Mouse (Mus musculus) left cerebral cortex, postnatal 36 days (tissue): Measurements from ENCODE around the gene Katnb1. TPM values are rescaled to one million over a fixed set of nuclear protein-coding genes. Genes with fewer than 3 reads are reported as not detected.
A peak's percentile ranks its signal among the peaks of the same experiment; 100 is the strongest.

Experiments used
- DNase-seq, 2 experiments: peaks; one replicate each; pipeline ENCODE4 v3.0.0; 2021 to 2022; ENCODE audit warnings: low spot score in 2 of 2, mixed read lengths in 1 of 2
- intact Hi-C: fragments of 180-260 bp; cut with DNase I; formaldehyde crosslinking; loops from one replicate; pipeline ENCODE4 v1.15.1; 2025
- total RNA-seq, 2 experiments: library from RNA; stranded (reverse); gene quantifications; 2 replicates each; pipeline ENCODE4 v1.2.3; 2021

Gene Katnb1
- 10 to 100 TPM; 42.0 to 46.7 TPM for total RNA-seq

DNA sequence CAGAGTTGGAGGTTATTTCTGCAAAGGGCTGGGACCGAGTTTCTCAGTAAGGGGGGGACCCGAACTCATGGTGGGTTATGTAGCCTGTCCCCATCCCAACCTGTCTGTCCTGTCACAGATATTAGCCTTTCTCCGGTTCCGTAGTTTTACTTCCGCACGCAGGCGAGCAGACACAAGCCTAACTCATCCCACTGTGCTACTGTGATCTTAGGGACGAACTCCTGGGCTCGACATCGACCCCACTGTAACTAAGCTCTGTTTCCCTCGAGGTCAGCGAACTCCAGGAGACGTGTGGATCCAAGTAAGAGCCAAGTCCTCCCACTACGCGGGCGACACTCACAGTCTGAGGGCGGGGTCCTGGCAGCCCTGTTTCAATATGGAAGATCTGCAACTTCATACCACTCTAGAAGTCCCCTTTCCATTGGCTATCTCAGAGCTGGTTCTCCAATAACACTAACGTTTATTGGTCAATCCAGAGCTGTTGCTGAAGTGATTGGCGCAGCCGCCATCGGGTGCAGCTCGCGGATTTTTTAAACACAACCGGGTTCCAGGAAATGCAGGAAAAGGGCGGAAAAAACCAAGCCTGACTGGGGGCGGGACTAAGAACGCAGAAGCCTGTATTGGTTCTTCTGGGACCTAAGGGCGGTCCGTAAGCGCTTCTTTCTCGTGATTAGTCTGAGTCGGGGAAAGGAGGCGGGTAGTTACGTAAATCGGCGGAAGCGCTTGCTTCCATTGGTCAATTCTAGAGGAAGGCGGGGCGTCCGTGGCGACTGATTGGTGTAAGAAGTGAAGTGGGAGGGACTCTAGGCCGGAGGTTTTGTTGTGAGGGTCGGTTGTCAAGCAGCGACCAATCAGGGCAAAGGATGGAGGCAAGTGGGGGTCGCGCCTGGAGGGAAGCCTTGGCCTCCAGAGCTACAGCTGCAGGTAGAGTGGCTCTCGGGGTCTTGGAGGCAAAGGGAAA lies at the start of gene Katnb1:
Katnb1 (plus strand) TSS at position 806 of the 961 bp plus-strand sequence.
- intact Hi-C loops: no loop called here
- peak; percentile 97 to 98 for DNase-seq

DNA sequence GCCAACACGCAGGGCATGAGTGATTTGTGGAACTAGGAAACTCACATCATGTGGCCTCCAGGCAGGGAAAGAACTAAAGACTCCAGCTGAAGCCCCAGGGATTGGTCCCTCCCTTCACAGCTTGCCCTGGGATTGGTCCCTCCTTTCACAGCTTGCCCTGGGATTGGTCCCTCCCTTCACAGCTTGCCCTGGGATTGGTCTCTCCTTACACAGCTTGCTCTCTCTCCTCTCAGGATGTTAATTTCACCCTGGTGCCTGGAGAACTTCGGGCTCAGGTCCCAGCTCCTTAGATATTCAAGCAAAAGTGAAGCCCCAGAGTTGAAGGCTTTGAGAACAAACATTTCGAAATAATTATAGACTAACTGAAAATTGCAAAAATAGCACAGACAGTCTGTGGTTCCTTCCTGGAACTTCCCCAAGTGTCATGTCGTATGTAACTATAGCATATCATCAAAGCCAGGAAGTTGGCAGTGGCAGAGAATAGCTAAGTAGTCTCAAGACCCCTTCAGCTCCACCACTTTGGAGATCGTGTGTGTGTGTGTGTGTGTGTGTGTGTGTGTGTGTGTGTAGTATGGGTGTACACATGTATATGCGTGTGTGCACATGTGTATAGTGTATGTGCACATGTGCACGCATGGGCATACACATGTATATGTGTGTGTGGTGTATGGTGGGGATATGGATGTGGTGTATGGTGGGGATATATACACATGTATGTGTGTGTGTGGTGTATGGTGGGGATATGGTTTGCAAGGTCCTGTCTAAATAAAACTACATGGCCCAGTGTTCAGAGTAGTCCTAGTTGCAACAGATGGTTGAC lies 43.7 kb upstream of the Katnb1 start:
- DNase-seq: peak; percentile 8 to 40
- intact Hi-C loops: no loop called here

DNA sequence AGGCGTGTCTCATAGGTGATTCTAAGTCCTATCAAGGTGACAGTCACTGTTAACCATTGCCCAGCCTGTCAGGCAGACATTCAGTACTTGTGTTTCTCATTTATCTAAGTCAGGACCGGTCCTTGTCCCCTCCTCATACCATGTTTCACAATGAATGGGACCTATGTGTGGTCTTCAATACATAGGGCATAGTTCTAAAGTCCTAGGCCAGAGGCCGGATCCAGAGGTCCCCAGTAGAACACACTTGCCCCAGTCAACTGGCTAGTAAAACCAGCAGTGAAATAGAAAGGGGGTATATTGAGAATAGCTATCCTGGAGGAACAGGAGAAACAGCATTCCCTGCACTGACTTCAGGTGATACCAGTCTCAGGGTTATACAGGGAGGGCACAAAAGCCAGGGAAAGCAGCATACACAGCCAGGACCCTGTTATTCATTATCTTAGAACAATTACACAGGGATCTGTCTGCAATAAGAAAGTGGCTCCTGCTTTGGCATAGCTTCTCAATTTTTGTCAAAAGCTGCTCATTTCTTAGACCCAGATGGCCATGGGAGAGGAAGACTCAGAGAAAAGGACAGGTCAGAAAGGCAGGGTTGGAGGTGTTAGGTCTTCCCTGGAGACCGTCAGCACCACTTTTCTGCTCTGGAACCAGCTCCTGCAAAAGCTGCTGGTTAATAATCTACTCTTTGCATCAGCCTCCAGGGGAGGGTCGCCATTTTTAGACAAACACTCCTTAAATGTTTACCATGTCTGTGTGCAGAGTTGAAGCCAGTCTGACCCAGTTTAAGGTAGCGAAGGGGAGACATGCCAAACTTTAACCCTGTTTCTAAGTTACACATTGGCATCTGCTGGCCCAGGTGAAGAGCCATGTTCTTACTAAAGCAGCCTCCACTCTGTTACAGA lies 38.9 kb upstream of the Katnb1 start:
- intact Hi-C loops: no loop called here
- no peak for DNase-seq

DNA sequence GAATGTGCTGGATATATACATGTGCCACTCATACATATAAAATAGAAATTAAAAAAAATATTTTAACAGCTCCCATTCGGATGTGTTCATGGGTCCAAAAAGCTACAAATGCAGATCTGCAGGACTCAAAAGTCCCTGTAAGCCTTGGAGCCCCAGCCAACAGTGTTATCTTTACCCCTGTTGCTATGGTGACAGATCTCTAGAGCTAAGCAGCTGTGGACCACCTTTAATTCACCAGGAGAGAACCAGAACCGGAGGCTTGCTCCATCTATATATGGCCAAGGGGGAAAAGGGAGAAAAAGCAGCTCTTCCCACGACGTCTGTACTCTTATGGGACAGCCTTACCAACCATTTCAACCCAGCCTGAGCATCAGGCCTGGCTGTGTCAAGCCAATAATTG lies 36.2 kb upstream of the Katnb1 start:
- intact Hi-C loops: no loop called here
- no peak for DNase-seq

DNA sequence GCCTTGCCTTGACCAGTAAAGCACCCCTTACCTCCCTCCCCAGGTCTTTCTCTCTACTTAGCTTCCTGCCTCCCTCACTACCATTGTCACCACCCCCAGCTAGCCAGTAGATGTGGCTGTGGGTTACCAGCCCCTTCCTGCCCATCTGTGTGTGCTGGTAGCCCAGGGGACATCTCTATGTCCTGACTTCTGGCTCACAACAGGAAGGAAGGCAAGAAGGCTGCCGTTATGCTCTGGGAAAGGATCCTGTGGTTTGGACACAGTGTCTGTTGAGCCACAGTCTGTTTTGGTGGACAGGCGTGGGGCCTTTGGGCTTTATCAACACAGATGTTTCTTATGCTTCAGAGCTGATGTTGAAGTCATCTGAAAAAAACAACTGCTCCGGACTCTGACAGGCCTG lies 34.0 kb upstream of the Katnb1 start:
- intact Hi-C loops: no loop called here
- no peak for DNase-seq

DNA sequence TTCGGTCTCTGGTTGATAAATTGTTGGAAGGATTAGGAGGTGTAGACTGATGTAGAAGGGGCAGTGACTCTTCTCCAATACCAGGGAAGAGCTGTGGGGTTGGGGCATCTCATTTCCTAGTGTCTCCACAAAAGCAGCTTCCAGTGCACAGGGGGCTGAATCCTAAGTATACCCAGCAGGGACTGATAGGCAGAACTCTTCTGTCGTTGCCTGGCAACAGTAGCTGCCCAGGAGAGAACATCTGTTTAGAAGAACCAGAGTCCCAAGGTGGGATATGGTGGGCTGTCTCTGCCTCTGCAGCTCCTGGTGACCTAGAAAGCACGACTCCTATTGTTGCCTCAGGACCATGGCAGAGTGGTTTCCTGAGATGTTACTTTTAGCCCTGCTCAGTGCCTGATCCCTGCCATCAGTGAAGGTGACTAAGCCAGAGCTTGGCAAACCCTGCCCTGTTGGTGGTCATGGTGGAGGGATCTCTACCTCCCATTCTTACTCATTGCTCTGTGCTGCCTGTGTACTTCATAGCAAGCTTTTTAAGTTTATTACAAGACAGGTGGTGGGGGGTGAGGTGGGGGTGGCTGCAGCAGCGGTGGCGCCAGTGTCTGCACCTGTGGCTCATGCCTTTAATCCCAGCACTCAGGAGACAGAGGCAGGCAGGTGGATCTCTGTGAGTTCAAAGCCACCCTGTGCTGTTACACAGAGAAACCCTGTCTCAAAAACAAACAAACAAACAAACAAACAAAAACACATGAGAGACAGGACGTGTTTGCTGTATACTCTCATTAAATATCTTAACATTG lies 32.9 kb upstream of the Katnb1 start:
- DNase-seq: no peak
- intact Hi-C loops: no loop called here

DNA sequence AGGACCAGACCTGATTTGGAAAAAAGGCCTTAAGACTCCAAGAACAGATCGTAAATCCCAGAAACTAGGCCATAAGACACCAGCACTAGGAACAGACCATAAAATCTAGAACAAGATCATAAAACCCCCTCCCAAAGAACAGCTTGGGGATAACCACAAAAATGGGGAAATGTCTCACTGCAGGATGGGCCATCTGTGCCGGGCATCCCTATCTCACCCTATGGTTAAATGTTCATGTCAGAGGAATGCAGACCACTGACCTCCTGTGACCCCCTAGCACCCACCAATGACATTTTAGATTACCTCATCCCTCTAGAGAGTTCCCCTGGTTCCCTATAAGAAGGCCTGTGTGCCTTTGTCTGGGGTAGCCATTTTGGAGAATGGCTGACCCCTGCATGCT lies 31.4 kb upstream of the Katnb1 start:
- no peak for DNase-seq
- intact Hi-C loops: no loop called here

DNA sequence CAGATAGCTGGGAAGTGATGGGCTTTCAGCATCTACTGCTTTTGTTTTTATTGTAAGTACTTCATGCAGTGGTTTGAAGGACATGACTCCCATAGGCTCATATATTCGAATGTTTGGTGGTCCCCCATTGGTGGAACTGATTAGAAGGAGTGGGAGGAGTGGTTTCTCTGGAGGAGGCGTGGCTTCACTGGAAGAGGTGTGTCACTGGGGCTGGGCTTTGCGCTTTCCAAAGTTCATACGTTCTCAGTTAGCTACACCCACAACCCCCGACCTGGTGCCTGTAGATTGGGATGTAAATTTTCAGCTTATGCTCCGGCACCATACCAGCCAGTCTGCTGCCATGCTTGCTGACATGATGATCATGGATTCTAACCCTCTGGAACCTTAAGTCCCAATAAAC lies 26.5 kb upstream of the Katnb1 start:
- DNase-seq: no peak
- intact Hi-C loops: no loop called here

DNA sequence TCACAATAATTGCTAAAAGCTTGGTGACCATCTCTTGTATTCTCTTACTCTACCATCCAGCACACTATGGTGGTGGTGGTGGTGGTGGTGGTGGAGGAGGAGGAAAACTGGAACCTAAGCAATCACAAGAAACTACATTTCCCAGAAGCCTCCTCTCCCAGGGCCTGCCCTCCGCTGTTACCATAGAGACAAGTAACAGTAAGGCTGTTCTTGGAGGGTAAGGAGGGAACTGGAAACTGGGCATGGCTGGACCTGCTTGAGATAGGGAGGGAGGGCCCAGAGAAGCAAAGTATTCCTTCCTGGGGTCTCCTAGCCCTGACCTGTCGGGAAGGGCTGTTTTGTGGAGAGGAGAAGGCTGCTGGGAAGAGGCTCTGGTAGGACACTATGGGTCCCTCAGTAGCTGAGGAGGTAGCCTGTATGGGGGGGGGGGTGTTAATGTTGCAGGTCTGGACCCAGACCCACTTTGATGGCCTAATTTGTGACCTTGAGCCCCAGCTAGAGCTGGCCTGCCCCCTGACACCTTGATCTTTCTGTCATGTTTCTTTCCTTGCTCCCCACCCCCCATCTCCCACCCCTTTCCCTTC lies 26.0 kb upstream of the Katnb1 start, which contains the start of gene Drc7:
Drc7 (plus strand) TSS at position 177 of the 584 bp plus-strand sequence.
- DNase-seq: no peak
- intact Hi-C loops: no loop called here

DNA sequence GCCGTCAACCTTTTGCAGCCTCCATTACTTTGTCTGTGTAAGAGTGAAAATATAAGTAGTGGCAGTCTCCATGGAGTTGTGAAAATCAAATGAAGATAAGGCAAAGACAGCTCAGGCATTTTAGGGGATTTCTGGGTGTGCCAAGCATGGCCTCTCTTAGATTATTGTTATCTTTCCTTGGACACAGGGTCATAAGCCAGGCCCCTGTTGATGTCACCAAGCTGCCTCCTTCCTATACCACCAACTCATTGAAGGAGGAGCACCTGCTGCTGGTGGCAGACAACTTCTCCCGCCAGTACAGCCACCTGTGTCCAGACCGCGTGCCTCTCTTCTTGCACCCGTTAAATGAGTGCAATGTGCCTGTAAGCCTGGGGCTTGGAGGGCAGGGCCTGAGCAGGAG lies 24.6 kb upstream of the Katnb1 start:
- DNase-seq: no peak
- intact Hi-C loops: no loop called here

DNA sequence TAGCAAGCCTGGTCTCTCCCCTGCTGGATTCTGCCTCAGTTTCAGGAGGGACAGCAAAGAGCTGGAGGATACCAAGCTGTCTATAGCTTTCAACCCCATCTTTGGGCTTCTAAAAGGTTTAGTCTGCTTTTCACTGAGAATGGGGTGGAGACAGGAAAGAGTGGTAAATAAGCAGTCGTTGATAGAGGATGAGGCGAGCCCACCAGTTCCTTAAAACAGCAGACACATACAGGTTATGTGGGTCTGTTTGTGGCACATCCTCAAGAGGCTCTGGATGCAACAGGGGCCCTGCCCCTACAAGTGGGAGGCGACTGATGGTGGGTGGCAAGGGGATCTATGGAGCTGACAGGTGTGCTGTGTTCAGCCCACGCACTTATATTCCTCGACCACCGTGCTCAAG lies 22.3 kb upstream of the Katnb1 start:
- intact Hi-C loops: no loop called here
- no peak for DNase-seq

DNA sequence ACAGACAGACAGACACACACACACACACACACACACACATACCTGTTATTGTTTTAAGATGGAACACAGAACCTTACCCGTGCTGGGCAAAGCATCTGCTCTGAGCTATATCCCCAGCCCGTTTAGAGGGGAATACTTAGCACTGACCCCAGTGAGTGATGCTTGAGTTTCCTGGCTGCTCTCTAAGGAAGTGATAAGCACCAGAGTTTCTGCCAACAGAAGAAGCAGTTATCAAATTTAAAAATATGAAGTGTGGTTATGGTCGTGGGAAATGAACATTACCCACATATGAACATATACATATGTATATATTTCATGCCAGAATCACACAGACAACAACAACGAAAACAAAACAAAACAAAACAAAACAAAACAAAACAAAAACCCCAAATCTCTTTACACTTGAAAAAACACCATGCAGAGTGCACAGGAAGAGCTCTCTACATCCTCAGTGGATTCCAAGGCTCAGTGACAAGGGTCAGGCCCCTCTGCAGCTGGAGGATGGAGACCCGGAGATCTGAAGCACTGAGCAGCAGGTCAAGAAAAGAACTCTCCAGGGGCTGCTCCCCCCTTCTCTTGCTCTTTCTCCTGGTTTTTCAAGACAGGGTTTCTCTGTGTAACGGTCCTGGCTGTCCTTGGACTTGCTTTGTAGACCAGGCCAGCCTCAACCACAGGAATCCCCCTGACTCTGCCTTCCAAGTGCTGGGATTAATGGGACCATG lies 21.0 kb upstream of the Katnb1 start:
- DNase-seq: no peak

DNA sequence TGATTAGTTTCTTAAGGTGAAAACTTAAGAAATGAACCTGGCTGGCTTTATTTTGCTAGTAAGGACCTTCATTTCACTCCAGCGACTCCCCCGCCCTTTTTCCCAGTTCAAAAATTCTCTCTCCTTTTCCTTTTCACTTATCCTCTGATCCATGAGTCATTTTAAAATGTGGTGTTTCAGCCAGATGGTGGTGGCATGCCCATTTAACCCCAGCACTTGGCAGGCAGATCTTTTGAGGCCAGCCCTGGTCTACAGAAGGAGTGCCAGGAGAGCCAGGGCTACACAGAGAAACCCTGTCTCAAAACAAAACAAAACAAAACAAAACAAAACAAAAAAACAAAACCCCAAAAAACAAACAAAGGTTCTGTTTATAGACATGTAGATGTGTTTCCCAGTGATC lies 16.5 kb upstream of the Katnb1 start:
- no peak for DNase-seq
- intact Hi-C loops: no loop called here

More for the DNA sequence above, 21.0 kb upstream of the Katnb1 start:
- intact Hi-C loops: no loop called here

DNA sequence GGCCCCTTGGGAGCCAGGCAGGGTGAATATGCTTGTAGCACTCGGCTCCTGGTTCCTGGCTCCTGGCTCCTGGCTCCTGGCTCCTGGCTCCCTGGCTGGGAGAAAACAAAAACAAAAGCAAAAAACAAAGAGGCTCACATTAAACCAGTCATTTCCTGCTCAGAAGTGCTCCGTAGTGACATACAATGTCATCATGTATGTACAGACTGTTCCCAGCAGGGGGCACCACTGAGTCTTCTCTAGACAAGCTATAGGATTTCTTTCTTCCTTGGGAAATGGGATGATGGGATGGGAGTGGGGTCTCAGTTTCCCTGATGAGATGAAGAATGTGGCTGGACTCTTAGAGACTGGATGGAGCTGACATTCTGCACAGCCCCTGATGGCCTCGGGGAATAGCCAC lies 13.4 kb upstream of the Katnb1 start:
- intact Hi-C loops: no loop called here
- DNase-seq: no peak

DNA sequence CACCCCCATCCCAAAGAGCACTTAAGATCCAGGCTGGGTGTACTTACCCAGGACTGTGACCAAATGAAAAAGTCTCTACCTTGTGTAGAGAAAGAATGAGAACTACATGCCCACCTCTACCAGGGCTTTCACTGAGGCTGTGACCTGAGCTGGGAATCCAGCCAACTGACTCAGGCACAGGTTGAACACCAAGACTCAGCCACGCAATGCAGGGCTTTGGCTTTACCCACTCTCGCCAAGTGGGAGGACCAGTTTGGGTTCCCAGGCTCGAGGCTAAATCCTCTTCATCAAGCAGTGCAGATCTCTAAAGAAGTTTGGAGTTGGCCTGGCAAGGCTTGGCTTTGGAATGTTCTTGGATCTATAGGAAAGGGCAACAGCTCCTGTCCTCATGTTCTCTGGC lies 5.5 kb upstream of the Katnb1 start:
- intact Hi-C loops: no loop called here
- no peak for DNase-seq

DNA sequence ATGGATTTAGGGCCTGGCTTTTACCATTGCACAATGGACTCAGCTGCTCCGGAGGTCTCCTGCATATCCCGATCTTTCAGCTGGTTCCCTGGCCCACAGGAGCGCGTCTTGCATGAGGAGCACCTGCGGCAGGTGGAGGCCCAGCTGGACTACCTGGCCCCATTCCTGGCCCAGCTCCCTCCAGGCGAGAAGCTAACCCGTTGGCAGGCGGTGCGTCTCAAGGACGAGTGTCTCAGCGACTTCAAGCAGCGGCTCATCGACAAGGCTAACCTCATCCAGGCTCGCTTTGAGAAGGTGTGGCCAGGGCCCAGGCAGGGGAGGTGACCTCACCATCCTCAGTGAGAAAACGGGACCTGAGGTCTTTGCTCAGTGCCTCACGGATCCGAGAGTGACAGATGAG lies 4.8 kb upstream of the Katnb1 start:
- intact Hi-C loops: no loop called here
- DNase-seq: no peak

DNA sequence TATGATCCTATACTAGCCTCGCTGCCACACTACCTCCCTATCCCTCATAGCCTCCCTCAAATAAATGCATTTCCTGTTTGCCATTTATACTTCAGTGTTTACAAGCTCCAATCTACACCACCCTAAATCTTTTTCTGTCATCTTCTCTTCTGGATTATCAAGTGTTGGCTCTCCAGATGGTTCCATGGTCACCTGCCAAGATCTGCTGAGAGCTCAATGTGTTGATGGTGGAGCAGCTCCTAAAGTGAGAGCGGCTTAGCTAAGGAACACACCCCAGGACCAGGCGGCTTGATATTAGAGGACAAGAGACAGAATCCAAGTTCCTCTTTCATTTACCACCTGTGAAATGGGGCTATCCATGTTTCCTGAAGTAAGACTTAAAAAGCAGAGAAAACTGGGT lies 2.9 kb upstream of the Katnb1 start:
- intact Hi-C loops: no loop called here
- DNase-seq: no peak

DNA sequence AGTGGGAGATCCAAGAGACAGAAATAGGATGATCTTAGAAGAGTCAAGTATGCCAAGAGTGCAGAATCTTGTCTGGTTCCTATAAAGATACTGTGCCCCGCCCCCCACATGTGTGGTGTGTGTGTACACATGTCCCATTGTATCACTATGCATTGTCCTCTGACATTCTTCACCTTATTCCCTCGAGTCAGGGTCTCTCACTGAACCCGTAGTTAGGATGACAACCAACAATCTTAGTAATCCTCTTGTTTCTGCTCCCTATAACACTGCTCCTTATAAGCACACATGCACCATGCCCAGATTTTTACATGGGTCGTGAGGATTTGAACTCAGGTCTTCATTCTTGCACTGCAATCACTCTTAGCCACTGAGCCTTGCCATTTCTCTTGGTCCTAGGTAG lies 1.7 kb upstream of the Katnb1 start:
- intact Hi-C loops: no loop called here
- DNase-seq: no peak
